ENCODE assay signal across 8 mouse cellular contexts in genomic region chr11:120989523-120989922, GRCm38 (mm10). TPM values are rescaled to one million over a fixed set of nuclear protein-coding genes. Genes with fewer than 3 reads are reported as not detected.
DNase-seq lines count a peak whose midpoint lies in the region; ATAC-seq and TF ChIP-seq lines count a peak whose summit lies in the region.

No protein-coding gene starts in this region.

- peak overlapping the region; percentile 100; the same call in 1 of the 2 replicates for H3K27ac ChIP-seq in heart, embryonic 10.5 days
- peak overlapping the region; percentile 100 for H3K27ac ChIP-seq in forebrain, embryonic 10.5 days
- H3K27ac ChIP-seq in liver, embryonic 15.5 days (replicated peaks) = peak overlapping the region; percentile 94

- peaks cover 36% of the 10 kb centered on the region for H3K36me3 ChIP-seq in heart, embryonic 10.5 days
- H3K36me3 ChIP-seq in C2C12 (ENCODE audit: control insufficient read depth, insufficient read depth) = peaks cover 25% of the 10 kb centered on the region
- H3K36me3 ChIP-seq in forebrain, embryonic 10.5 days (replicated peaks) = peaks cover 47% of the 10 kb centered on the region
- H3K36me3 ChIP-seq in liver, embryonic 15.5 days (replicated peaks) = peaks cover 35% of the 10 kb centered on the region

- intact Hi-C loops in heart, postnatal 25 days (cut with DNase I) = loop anchor here (5.0 kb wide), 1 partner anchor 82 kb away; no protein-coding TSS in a partner anchor

- no peak overlapping the region for H3ac ChIP-seq in C2C12 (ENCODE audit: control insufficient read depth, insufficient read length, low read depth)

- H3K79me3 ChIP-seq in C2C12 (ENCODE audit: low read depth) = peaks cover 54% of the 10 kb centered on the region

- peaks cover 61% of the 10 kb centered on the region for H3K4me1 ChIP-seq in heart, embryonic 10.5 days
- H3K4me1 ChIP-seq in forebrain, embryonic 10.5 days = peaks cover 51% of the 10 kb centered on the region
- H3K4me1 ChIP-seq in liver, embryonic 15.5 days (replicated peaks) = peaks cover 87% of the 10 kb centered on the region

- peak overlapping the region; percentile 70 for H3K4me2 ChIP-seq in liver, embryonic 15.5 days

- peaks cover 67% of the 10 kb centered on the region for H3K79me2 ChIP-seq in C2C12 (ENCODE audit: control insufficient read depth, insufficient read depth)

- no peak for TF ChIP-seq CTCF in C2C12 (IDR thresholded peaks at IDR 0.05; ENCODE audit: control insufficient read depth, insufficient read depth, insufficient read length)

- H3K9ac ChIP-seq in liver, embryonic 15.5 days = peak overlapping the region; percentile 100; the same call in 1 of the 2 replicates

- 43% methylated on average over 1 of the region's 1 CpGs for WGBS in heart, embryonic 10.5 days
- WGBS in forebrain, embryonic 10.5 days = 63% methylated on average over 1 of the region's 1 CpGs
- WGBS in liver, embryonic 15.5 days (ENCODE audit: insufficient replicate concordance) = 19% methylated on average over 1 of the region's 1 CpGs

- DNase-seq in heart, embryonic 10.5 days (ENCODE audit: low spot score) = no peak
- DNase-seq in heart, postnatal 25 days (ENCODE audit: low spot score) = no peak
- DNase-seq in forebrain, embryonic 10.5 days (ENCODE audit: extremely low spot score, low spot score) = no peak
- no peak for DNase-seq in cerebellum, postnatal 4 days (ENCODE audit: low spot score in 2 of 2)
- DNase-seq in urinary bladder, postnatal 10 days (ENCODE audit: low spot score) = no peak

- no peaks in the 10 kb centered on the region for H3K27me3 ChIP-seq in heart, embryonic 10.5 days (ENCODE audit: insufficient read depth, poor library complexity, severe bottlenecking)
- no peaks in the 10 kb centered on the region for H3K27me3 ChIP-seq in C2C12 (ENCODE audit: control insufficient read depth, insufficient read depth, insufficient read length)
- no peaks in the 10 kb centered on the region for H3K27me3 ChIP-seq in forebrain, embryonic 10.5 days (ENCODE audit: poor library complexity, severe bottlenecking)
- H3K27me3 ChIP-seq in liver, embryonic 15.5 days = no peaks in the 10 kb centered on the region

- no peak for ATAC-seq in liver, embryonic 15.5 days (ENCODE audit: insufficient read depth)
- no peak for ATAC-seq in monocyte, adult 5-6 weeks (replicated peaks; ENCODE audit: insufficient number of reproducible peaks, low FRiP score, low TSS enrichment, poor library complexity, severe bottlenecking)

- H3K9me3 ChIP-seq in heart, embryonic 10.5 days = no peaks in the 10 kb centered on the region
- no peaks in the 10 kb centered on the region for H3K9me3 ChIP-seq in forebrain, embryonic 10.5 days
- no peaks in the 10 kb centered on the region for H3K9me3 ChIP-seq in liver, embryonic 15.5 days (replicated peaks)

- peak overlapping the region; percentile 94 for H3K4me3 ChIP-seq in heart, embryonic 10.5 days
- H3K4me3 ChIP-seq in C2C12 (ENCODE audit: insufficient read depth, poor library complexity, severe bottlenecking) = peak overlapping the region; percentile 78
- peak overlapping the region; percentile 100 for H3K4me3 ChIP-seq in forebrain, embryonic 10.5 days
- H3K4me3 ChIP-seq in liver, embryonic 15.5 days (replicated peaks) = peak overlapping the region; percentile 76

TF ChIP-seq in C2C12, 6 proteins besides CTCF, POLR2A, EP300 and RAD21:
- TF ChIP-seq MAX (IDR thresholded peaks at IDR 0.05) (no peak), USF1 (IDR thresholded peaks at IDR 0.05; ENCODE audit: low read depth) (no peak), FOSL1 (IDR thresholded peaks at IDR 0.05; ENCODE audit: insufficient read depth, low read length, poor library complexity, severe bottlenecking) (no peak), CEBPB (IDR thresholded peaks at IDR 0.05; ENCODE audit: low read depth) (no peak)

RNA-seq across cellular contexts. Expression of gene Csnk1d, which starts 1.6 kb away (rescaled TPM):
- polyA plus RNA-seq in heart, embryonic 10.5 days (2016; fragmentation: Nextera tagmentation; extraction: Ambion mirVana) = 85.2 and 99.8 TPM in 2 replicates
- 10 to 100 TPM; 50.7 to 56.5 TPM for total RNA-seq in heart, postnatal 25 days (2021)
- polyA plus RNA-seq in C2C12 (2012; fragmentation: generic; extraction: Trizol) = 79.2 TPM
- 120 and 123 TPM in 2 replicates for polyA plus RNA-seq in forebrain, embryonic 10.5 days (2016; fragmentation: Nextera tagmentation; extraction: Ambion mirVana)
- 36.1 and 38.5 TPM in 2 replicates for polyA plus RNA-seq in liver, embryonic 15.5 days (2015; fragmentation: Nextera tagmentation; extraction: Ambion mirVana)
- 139 to 159 TPM (median 146 TPM) in 3 replicates for total RNA-seq in monocyte, adult 5-6 weeks (2017)

RNA-seq across cellular contexts. Expression of gene Slc16a3, which starts 41.2 kb away (rescaled TPM):
- polyA plus RNA-seq in heart, embryonic 10.5 days (2016; fragmentation: Nextera tagmentation; extraction: Ambion mirVana) = 416 and 440 TPM in 2 replicates
- total RNA-seq in heart, postnatal 25 days (2021) = 1 to 10 TPM in 1 of 2 experiments, under 1 TPM in 1; 0.87 to 2.1 TPM
- polyA plus RNA-seq in C2C12 (2012; fragmentation: generic; extraction: Trizol) = 0.89 TPM
- 147 and 194 TPM in 2 replicates for polyA plus RNA-seq in forebrain, embryonic 10.5 days (2016; fragmentation: Nextera tagmentation; extraction: Ambion mirVana)
- 73.5 and 82.2 TPM in 2 replicates for polyA plus RNA-seq in liver, embryonic 15.5 days (2015; fragmentation: Nextera tagmentation; extraction: Ambion mirVana)
- total RNA-seq in monocyte, adult 5-6 weeks (2017) = 74.0 to 101 TPM (median 95.1 TPM) in 3 replicates

RNA-seq across cellular contexts. Expression of gene Cd7, which starts 49.7 kb away (rescaled TPM):
- polyA plus RNA-seq in heart, embryonic 10.5 days (2016; fragmentation: Nextera tagmentation; extraction: Ambion mirVana) = not detected in 2 replicates
- under 1 TPM; 0.28 to 0.57 TPM for total RNA-seq in heart, postnatal 25 days (2021)
- polyA plus RNA-seq in C2C12 (2012; fragmentation: generic; extraction: Trizol) = not detected
- not detected in 2 replicates for polyA plus RNA-seq in forebrain, embryonic 10.5 days (2016; fragmentation: Nextera tagmentation; extraction: Ambion mirVana)
- polyA plus RNA-seq in liver, embryonic 15.5 days (2015; fragmentation: Nextera tagmentation; extraction: Ambion mirVana) = 0.70 and 0.97 TPM in 2 replicates
- total RNA-seq in monocyte, adult 5-6 weeks (2017) = 21.2 to 56.5 TPM (median 31.1 TPM) in 3 replicates

RNA-seq across cellular contexts. Expression of gene Ccdc57, which starts 56.9 kb away (rescaled TPM):
- 6.0 and 6.5 TPM in 2 replicates for polyA plus RNA-seq in heart, embryonic 10.5 days (2016; fragmentation: Nextera tagmentation; extraction: Ambion mirVana)
- total RNA-seq in heart, postnatal 25 days (2021) = 1 to 10 TPM; 1.2 to 1.3 TPM
- polyA plus RNA-seq in C2C12 (2012; fragmentation: generic; extraction: Trizol) = 1.1 TPM
- 7.9 and 8.6 TPM in 2 replicates for polyA plus RNA-seq in forebrain, embryonic 10.5 days (2016; fragmentation: Nextera tagmentation; extraction: Ambion mirVana)
- polyA plus RNA-seq in liver, embryonic 15.5 days (2015; fragmentation: Nextera tagmentation; extraction: Ambion mirVana) = 1.8 TPM in 2 replicates
- total RNA-seq in monocyte, adult 5-6 weeks (2017) = 0.39 to 0.57 TPM in 2 of 3 replicates, not detected in the other

Comparison
In these comparisons a context has a peak if more than half of its experiments do, and no peak if none do; other contexts are left out.
1. RNA of gene Slc16a3, which starts 41.2 kb away (polyA plus RNA-seq): 416 to 440 TPM in heart, embryonic 10.5 days, 147 to 194 TPM in forebrain, embryonic 10.5 days and 73.5 to 82.2 TPM in liver, embryonic 15.5 days; 0.89 TPM in C2C12 (single experiment); every median in the first group is over 10 times any median in the second.
2. Peak in every context shown above with its lines, with median percentiles within 50 percentile points of each other: H3K27ac ChIP-seq and H3K4me3 ChIP-seq.